21 mouse cellular contexts compared by ENCODE assay signal in genomic region chr14:117634238-117634940, GRCm38 (mm10).
DNase-seq lines count a peak whose midpoint lies in the region; ATAC-seq and TF ChIP-seq lines count a peak whose summit lies in the region.
"Had no signal": no experiment of that assay in that cellular context is flagged by ENCODE, and none has a peak within 500 bp of the region (broad histone marks: within the 10 kb centered on the region; RNA-seq: fewer than 3 reads in every experiment).

No protein-coding gene starts in this region.

- H3K9ac ChIP-seq in limb, embryonic 11.5 days (ENCODE audit: low read length), result no peak overlapping the region
- no peak overlapping the region for H3K9ac ChIP-seq in neural tube, embryonic 11.5 days (ENCODE audit: low read length)
- H3K9ac ChIP-seq in hindbrain, postnatal 0 days (replicated peaks; ENCODE audit: low read length), result no peak overlapping the region
- H3K9ac ChIP-seq: embryonic facial prominence, embryonic 13.5 days; forebrain, embryonic 13.5 days; forebrain, postnatal 0 days; heart, embryonic 13.5 days; hindbrain, embryonic 15.5 days had no signal

- WGBS in limb, embryonic 11.5 days, result 66% methylated on average over 14 of the region's 14 CpGs
- WGBS in limb, embryonic 10.5 days, result 79% methylated on average over 14 of the region's 14 CpGs
- WGBS in neural tube, embryonic 11.5 days, result 67% methylated on average over 14 of the region's 14 CpGs
- 81% methylated on average over 14 of the region's 14 CpGs for WGBS in hindbrain, postnatal 0 days

- TF ChIP-seq CTCF in hindbrain, postnatal 0 days (IDR thresholded peaks at IDR 0.05; ENCODE audit: low read depth), result no peak

- no peaks in the 10 kb centered on the region for H3K27me3 ChIP-seq in limb, embryonic 11.5 days (ENCODE audit: control insufficient read depth, insufficient read depth, low read length)
- H3K27me3 ChIP-seq in limb, embryonic 10.5 days (ENCODE audit: low read depth, poor library complexity, severe bottlenecking), result no peaks in the 10 kb centered on the region
- H3K27me3 ChIP-seq in neural tube, embryonic 11.5 days (ENCODE audit: control insufficient read depth, insufficient read depth, low read length), result no peaks in the 10 kb centered on the region
- no peaks in the 10 kb centered on the region for H3K27me3 ChIP-seq in hindbrain, postnatal 0 days (ENCODE audit: insufficient read depth, low read length)
- H3K27me3 ChIP-seq: embryonic facial prominence, embryonic 13.5 days; forebrain, embryonic 13.5 days; heart, embryonic 13.5 days; hindbrain, embryonic 15.5 days had no signal

- no peak overlapping the region for H3K4me2 ChIP-seq in limb, embryonic 11.5 days (ENCODE audit: low read depth, severe bottlenecking)
- no peak overlapping the region for H3K4me2 ChIP-seq in neural tube, embryonic 11.5 days (ENCODE audit: low read depth)
- no peak overlapping the region for H3K4me2 ChIP-seq in hindbrain, postnatal 0 days (ENCODE audit: low read depth, low read length)
- H3K4me2 ChIP-seq: embryonic facial prominence, embryonic 13.5 days; forebrain, embryonic 13.5 days; heart, embryonic 13.5 days; hindbrain, embryonic 15.5 days had no signal

- H3K36me3 ChIP-seq in limb, embryonic 11.5 days (ENCODE audit: control insufficient read depth, insufficient read depth, low read length), result no peaks in the 10 kb centered on the region
- H3K36me3 ChIP-seq in limb, embryonic 10.5 days, result no peaks in the 10 kb centered on the region
- H3K36me3 ChIP-seq in neural tube, embryonic 11.5 days (ENCODE audit: control insufficient read depth, insufficient read depth, low read length), result no peaks in the 10 kb centered on the region
- no peaks in the 10 kb centered on the region for H3K36me3 ChIP-seq in hindbrain, postnatal 0 days (ENCODE audit: insufficient read depth, low read length)
- H3K36me3 ChIP-seq: embryonic facial prominence, embryonic 13.5 days; heart, embryonic 13.5 days; hindbrain, embryonic 15.5 days had no signal

- DNase-seq in embryo, embryonic 11.5 days (ENCODE audit: low read depth, low spot score), result peak; percentile 16
- no peak for DNase-seq in embryo, embryonic 9.5 days (ENCODE audit: extremely low spot score)
- peak; percentile 49 for DNase-seq in limb, embryonic 11.5 days (ENCODE audit: low spot score)
- no peak for DNase-seq in limb, embryonic 10.5 days (ENCODE audit: low spot score)
- no peak for DNase-seq in neural tube, embryonic 11.5 days (ENCODE audit: low spot score)
- DNase-seq in neural tube, embryonic 10.5 days (ENCODE audit: extremely low spot score, low spot score), result no peak
- DNase-seq in mesoderm, embryonic 11.5 days (ENCODE audit: low read depth, low spot score), result peak; percentile 44
- DNase-seq in hindbrain, postnatal 0 days (ENCODE audit: low spot score), result no peak
- DNase-seq: adrenal gland, postnatal 10 days; cerebellum, adult 11-12 months; cerebellum, adult 9-10 months; cerebellum, postnatal 25 days; forebrain, postnatal 0 days; gastrocnemius, adult 2 months; gastrocnemius, postnatal 36 days; heart, adult 11 months; heart, postnatal 36 days had no signal

- no peak overlapping the region for H3K4me3 ChIP-seq in limb, embryonic 11.5 days (ENCODE audit: low read depth, low read length)
- H3K4me3 ChIP-seq in limb, embryonic 10.5 days, result no peak overlapping the region
- H3K4me3 ChIP-seq in neural tube, embryonic 11.5 days (ENCODE audit: low read depth, low read length), result no peak overlapping the region
- H3K4me3 ChIP-seq in hindbrain, postnatal 0 days (ENCODE audit: low read length), result no peak overlapping the region
- H3K4me3 ChIP-seq: embryonic facial prominence, embryonic 13.5 days; forebrain, embryonic 13.5 days; gastrocnemius, adult 2 months; heart, embryonic 13.5 days; hindbrain, embryonic 15.5 days had no signal

- ATAC-seq in limb, embryonic 11.5 days (ENCODE audit: insufficient number of reproducible peaks, low FRiP score, low TSS enrichment, low read depth), result peak; percentile 51; the same call in 1 of the 2 replicates
- ATAC-seq in neural tube, embryonic 11.5 days (ENCODE audit: insufficient read depth, low FRiP score, low TSS enrichment), result peak; percentile 41; the same call in 1 of the 2 replicates
- no peak for ATAC-seq in hindbrain, postnatal 0 days
- ATAC-seq: forebrain, embryonic 13.5 days; forebrain, postnatal 0 days had no signal

- no peaks in the 10 kb centered on the region for H3K9me3 ChIP-seq in limb, embryonic 11.5 days (ENCODE audit: control insufficient read depth, low read length)
- no peaks in the 10 kb centered on the region for H3K9me3 ChIP-seq in limb, embryonic 10.5 days (replicated peaks)
- no peaks in the 10 kb centered on the region; the same call in 1 of the 2 replicates for H3K9me3 ChIP-seq in neural tube, embryonic 11.5 days (ENCODE audit: control insufficient read depth, low read length)
- H3K9me3 ChIP-seq in hindbrain, postnatal 0 days (ENCODE audit: low read length), result no peaks in the 10 kb centered on the region
- H3K9me3 ChIP-seq: embryonic facial prominence, embryonic 13.5 days; forebrain, embryonic 13.5 days; heart, embryonic 13.5 days; hindbrain, embryonic 15.5 days had no signal

- H3K27ac ChIP-seq in limb, embryonic 11.5 days (replicated peaks; ENCODE audit: low read depth, low read length), result no peak overlapping the region
- no peak overlapping the region for H3K27ac ChIP-seq in limb, embryonic 10.5 days
- no peak overlapping the region for H3K27ac ChIP-seq in neural tube, embryonic 11.5 days (ENCODE audit: low read depth, low read length)
- no peak overlapping the region for H3K27ac ChIP-seq in hindbrain, postnatal 0 days
- H3K27ac ChIP-seq: embryonic facial prominence, embryonic 13.5 days; forebrain, embryonic 13.5 days; gastrocnemius, adult 2 months; heart, embryonic 13.5 days; hindbrain, embryonic 15.5 days had no signal

- H3K4me1 ChIP-seq in limb, embryonic 11.5 days (ENCODE audit: control insufficient read depth, insufficient read depth, low read length), result no peaks in the 10 kb centered on the region
- no peaks in the 10 kb centered on the region for H3K4me1 ChIP-seq in limb, embryonic 10.5 days
- H3K4me1 ChIP-seq in neural tube, embryonic 11.5 days (ENCODE audit: control insufficient read depth, insufficient read depth, low read length), result no peaks in the 10 kb centered on the region
- no peaks in the 10 kb centered on the region for H3K4me1 ChIP-seq in hindbrain, postnatal 0 days (ENCODE audit: insufficient read depth, low read length)
- H3K4me1 ChIP-seq: embryonic facial prominence, embryonic 13.5 days; forebrain, embryonic 13.5 days; heart, embryonic 13.5 days; hindbrain, embryonic 15.5 days had no signal

Comparison
In these comparisons a context has a peak if more than half of its experiments do, and no peak if none do; other contexts are left out.
1. DNase-seq: peak in embryo, embryonic 11.5 days (single experiment), limb, embryonic 11.5 days (single experiment) and mesoderm, embryonic 11.5 days (single experiment); none in embryo, embryonic 9.5 days (single experiment), limb, embryonic 10.5 days (single experiment), neural tube, embryonic 11.5 days (single experiment), neural tube, embryonic 10.5 days (single experiment) and hindbrain, postnatal 0 days (single experiment).